Mouse (Mus musculus) cerebellum, postnatal 10 days (tissue): ENCODE results near the gene Rrbp1.

ENCODE experiments used
- DNase-seq, 2 experiments: peaks; one replicate each; pipeline ENCODE4 v3.0.0; 2021; ENCODE audit warnings: mixed read lengths in 2 of 2

Gene Rrbp1

DNA sequence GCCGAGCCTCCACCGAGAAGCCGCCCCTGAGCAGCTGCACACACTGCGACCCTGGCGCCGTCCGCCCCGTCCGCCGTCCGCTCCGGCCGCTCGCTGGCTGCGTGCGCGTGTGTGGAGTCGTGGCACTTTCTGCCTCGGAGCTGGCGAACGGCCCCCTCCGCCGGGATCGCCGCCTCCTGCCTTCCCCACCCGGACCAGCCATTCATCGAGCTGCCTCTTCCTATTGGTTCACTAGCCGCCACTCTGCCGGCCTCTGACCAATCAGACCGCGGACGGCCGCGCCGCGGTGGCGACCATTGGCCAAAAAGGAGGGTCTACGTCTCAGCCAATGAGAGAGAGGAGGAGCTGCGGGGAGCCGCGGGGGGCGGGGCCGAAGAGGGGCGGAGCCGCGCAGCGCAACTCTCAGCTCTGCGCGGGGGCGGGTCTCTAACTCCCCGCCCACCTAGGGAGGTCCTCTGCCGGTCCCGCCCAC is at the start of gene Rrbp1:
Gene Rrbp1 (minus strand): TSS at position 184 of the 472 bp plus-strand sequence.
- peak; percentile 99 to 100 for DNase-seq

DNA sequence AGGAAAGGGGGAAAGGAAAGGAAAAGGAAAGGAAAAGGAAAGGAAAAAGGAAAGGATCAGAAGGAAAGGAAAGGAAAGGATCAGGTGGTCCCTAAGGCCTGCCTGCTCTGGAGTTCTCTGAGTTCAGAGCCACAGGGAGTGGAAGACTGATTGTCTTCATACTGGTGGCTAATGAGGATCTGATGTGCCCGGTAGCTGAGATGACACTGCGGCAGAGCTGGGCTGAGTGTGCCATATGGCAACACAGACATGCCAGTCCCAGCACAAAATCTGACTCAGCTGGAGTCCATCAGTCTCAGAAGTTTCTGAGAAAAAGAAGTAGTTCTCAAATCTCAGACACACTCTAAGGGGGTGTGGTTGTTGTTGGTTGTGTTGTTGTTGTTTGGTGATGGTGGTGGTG is 46.7 kb upstream of the Rrbp1 start:
- peak; percentile 19 to 38 for DNase-seq

DNA sequence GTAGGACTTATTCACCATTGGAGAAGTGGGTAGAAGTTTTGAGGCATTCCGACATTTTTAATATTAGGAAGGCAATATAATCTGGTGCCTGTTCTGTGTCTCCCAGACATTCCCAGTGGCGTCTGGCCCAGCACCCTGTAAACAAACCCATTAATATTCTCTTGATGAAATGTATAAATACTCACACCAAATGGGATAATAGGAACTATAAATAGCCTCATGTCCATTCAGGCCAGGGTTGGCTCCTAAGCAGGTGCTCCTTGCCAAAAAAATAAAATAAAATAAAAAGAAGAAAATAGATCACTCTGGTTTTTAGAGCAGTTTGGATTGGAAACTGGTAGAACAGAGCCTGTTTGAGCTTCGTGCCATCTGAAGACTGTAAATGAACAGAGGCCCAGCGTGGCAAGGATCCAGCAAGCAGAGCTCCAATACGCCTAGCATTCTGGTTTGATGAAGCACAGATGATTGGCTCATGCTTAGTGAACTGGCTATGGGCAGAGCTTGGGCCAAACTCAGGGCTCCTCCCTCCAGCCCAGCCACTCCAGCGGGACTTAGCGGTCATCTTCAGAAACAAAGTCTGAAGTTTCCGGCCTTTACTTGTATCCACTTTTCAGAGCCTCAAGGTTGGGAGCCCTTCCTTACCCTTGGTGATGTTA is 41.5 kb upstream of the Rrbp1 start:
- peak; percentile 90 to 93 for DNase-seq

DNA sequence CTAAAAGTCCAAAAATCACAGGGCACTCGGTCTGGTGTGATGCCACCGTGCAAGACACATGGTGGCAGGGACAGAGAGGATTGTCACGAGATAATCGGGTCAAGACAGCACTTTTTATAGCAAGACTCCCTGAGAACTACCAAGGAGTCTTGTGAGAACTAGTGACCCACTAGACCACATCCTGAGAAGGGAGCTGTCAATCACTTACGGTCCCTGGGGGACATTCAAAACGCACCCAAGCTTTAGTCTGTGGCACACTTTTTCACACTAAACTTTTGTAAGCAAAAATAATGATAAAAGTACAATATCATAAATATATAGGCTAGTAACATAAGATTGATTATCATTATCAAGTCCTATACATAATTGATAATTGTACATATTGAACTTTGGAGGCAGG is 39.8 kb upstream of the Rrbp1 start:
- no peak for DNase-seq

DNA sequence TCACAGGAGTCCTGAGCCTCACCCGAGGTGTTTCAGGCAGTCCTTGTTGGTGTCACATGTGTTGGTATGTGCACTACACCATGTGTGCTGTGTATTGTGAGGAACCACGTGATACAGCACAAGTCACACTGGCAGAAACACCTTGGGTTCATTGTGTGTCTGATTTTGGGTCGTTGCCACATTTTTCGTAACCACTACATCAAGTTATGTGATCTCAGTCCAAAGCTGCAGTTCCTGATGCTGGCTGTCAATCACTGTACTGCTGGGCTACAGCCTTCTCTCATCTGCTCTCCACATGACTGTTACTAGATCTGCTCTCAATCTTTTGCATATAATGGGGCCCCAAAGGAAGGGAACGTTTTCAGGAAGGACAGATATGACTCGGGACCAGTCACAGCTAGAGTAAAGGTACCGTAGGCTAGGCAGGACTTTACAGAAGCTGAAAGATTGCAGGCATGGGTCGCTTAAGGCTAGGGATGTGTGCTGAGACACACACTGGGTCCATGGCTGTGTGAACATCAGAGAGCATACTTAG is 39.1 kb upstream of the Rrbp1 start:
- DNase-seq, result no peak

DNA sequence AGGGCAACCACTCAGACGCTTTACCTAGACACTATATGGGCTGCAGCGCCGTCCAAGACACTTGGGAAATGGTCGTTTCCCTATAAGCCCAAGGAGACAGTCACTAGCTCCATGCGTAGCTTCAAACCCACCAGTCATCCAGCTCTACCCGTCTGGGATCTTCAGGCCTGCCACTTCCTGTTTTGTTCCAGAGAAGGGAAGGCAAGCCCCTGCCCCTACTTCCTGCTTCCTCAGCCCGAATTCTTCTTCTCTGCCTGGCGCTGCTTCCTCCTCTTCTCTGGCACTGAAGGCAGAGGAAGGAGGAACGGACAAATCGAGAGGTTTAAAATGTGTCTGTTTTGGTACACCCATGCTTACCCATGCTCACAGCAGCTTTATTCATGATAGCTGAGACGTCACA is 35.9 kb upstream of the Rrbp1 start:
- no peak for DNase-seq

DNA sequence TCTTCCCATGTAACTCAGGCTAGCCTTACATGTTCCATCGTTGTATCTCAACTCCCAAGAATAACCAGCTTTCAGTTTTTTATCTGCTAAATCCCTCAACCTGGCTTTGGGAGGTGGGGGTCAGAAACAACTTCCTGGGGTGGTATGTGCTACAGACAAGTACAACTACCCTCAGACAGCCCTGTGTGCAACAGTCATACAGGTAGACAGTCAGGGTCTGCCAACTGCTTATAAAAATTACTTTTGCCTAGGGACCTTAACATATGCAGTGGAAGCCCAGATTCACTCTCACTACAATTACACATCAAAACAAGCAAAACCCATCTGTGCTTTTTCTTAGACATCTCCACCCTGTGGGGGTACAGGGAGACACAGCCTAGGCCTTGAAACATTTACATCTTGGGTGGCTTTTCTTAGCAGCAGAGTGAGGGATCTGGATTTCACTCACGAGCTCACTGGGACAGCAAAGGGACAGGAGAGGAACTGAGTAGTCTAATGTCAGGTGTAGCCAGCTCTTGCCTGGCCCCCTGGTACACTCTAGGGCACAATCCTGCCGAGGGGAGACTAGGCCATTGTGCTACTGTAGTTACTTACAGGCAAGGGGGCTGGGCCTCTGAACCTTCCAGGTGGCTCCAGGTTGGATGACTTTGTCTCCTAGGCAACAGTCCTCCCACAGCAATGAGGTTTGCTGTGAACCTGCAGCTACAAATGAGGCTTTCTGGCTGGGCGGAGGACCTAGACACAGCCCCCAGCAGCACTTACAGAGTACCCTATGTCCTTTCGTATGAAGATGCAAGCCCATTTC is 34.9 kb upstream of the Rrbp1 start:
- peak in 1 of 2 experiments; percentile 16 for DNase-seq

DNA sequence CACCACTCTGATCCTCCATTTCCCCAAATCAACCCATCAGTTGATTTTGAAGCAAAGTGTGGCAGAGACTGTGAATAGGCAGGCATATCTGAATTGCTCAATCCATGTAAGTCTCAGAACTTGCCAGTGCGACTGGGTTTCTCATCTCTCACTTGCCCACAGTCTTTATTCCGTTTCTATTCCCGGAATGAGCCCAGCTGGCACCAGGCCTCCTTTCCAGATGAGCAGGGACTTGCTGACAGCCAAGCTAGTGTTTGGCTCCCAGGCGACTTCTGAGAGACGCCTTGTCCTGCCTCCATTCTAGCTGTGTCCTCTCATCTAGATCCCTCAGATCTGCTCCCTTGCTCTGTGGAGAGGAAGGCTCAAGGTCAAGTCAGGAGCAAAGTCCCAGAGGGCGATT is 33.7 kb upstream of the Rrbp1 start:
- DNase-seq, result peak; percentile 42 to 71

DNA sequence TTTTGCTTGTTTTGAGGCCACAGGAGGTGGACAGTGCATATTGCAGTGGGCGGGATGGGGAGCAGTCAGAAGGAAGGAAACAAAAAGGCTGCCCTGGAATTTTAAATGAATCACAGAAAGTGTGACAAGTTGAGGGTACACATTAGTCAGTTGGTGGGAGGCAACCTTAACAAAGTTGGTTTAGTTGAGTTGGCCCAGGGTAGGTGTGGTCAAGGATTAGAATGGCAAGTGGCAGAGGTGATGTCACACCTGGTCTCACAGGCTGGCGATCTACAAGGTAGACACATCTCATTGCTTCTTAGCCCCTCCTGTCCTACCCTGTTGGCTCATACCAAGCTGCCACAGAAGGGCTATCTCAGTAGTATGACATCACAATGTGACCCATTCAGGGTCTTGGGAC is 21.6 kb upstream of the Rrbp1 start, which contains the start of gene Banf2:
Gene Banf2 (plus strand): TSS at position 396 of the 400 bp plus-strand sequence.
- DNase-seq, result no peak

DNA sequence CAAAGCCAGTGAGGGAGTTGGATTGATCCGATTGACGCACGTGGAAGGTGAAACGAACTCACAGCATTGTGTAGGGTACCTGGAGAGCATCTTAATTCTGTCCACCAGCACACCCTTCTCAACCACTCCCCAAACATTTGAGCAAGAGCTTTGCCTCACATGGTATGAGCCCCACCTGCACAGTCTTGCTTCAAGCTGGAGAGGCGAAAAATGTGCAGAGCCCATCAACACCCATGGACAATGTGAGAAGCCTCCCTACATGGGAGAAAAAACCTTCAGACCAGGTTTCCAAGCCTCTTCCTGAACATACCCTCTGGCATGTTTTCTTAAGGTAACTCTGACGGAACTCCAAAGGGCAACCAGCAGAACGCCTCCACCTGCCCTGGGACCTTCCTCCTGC is 19.7 kb upstream of the Rrbp1 start:
- no peak for DNase-seq

DNA sequence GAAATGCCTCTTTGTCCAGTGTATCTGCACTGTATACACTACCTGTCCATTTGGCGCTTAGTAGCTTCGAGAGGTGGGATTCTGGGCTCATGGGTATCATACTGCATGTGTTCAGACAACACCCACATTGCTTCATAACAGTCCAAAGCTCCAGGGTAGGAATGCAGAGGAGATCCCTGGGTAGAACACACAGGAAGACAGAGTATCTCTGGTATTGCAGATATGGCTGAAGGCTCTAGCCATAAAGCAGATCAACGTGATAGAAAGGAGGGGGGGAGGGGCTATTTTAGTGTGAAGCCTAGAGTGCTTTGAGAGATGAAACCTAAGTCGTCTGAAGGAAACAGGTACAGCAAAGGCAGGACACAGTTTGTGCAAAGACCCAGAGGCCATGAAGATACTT is 15.4 kb upstream of the Rrbp1 start:
- DNase-seq, result no peak

DNA sequence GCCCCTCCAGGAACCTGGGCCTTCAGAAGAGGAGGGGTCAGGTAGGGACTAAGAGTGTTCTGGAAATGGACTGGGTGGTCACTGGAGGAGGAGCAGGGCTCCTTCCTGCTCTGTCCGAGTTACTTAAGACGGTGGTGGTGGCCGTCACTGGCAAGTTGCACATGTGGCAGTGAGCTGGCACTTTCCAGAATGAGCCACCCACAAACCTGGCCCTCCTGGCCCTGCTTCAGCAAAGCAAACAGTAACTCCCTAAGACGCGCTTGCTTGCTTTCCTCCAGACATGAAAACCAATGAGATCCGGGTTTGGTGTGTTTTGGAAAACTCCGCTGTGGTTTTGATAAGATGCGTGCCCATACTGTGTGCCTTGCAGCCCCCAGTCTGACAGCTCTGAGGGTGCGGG is 14.3 kb upstream of the Rrbp1 start:
- DNase-seq, result no peak

DNA sequence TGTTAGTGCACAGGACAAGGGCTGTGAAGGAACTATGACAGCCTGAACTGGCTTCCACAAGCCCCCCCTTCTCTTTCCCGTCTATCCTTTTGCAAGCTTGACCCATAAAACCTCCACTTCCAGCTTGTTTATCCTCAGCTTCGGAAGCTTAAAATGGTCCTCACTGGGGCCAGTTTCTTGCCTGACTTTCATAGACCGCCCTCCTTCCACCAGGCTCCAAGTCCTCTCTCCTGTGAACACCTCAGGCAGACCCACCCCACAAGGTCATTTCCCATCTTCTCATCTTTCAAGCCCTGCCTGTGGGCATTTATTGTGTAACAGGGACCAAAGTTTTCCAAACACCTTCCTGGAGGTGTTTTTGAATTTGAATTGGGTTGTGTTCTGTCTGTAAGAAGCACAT is 11.4 kb upstream of the Rrbp1 start:
- no peak for DNase-seq

DNA sequence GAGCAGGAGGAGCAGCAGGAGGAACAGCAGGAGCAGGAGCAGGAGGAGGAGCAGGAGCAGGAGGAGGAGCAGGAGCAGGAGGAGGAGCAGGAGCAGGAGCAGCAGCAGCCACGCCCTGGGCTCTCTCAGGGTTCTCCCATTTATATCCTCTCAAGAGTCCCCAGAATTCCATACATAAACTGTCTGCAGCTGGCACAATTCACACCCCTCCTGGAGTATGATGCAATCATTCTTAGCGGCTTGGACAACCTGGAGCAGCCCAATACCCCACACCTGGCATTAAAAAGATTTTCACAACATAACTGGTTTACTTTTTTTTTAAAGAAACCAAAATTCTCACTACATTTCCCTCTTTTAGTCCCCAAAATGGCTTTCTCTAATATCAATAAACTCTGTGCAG is 8.9 kb upstream of the Rrbp1 start:
- no peak for DNase-seq

DNA sequence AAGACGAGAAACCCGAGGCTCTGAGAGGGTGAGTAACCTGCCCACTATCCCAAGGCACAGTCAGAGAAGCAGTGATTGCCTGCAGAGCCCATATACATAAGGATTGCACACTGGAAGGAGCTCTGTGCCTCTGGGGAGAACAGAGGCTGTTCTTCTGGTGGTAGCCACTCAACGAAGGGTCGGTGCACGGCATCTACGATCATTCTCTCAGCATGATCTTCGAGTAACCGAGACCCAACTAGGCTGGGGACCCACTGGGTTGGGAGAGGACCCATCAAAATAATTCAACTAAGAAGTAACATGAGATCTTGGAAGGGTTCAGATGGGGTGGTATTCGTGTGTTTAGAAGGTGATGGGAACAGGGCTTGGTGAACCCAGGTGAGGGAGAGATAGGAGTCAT is 4.8 kb upstream of the Rrbp1 start:
- no peak for DNase-seq

DNA sequence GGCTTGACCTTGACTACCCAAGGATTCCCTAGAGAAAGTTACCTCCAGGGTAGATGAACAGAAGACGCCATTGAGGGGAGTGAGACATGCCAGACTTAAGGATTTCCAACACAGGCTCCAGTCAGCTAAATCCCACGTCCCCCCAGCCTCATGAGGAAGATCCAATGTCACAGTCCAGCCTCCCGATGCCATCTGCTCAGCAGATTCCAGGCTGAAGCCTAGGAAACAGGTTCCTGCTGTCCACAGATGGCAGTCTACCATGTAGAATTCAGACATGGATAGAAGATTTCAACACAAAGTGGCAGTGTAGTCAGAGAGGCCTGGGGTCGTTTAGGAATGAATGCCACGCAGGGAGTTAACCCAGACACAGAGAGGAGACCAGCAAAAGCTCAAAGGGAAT is 3.4 kb upstream of the Rrbp1 start:
- DNase-seq, result peak; percentile 82 to 83

DNA sequence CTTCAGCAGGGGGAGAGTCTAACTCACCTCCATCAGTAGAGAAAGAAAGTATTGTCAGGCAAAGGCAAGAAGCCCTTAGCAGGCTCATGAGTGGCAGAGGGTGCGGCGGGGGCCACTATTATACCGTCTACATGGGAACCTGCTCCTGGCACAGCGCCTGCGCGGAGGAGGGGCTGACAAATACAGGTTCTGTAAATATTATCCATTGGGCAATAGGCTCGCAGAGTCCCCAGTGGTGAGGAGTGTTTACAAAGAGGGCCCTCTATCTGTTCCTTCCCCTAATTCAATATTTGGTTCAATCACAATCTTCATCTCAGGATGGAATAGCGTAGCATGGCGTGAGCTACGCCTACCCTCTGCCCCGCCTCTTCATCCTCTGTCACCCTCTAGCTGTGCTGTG is 3.0 kb upstream of the Rrbp1 start:
- DNase-seq, result peak; percentile 73 to 78

DNA sequence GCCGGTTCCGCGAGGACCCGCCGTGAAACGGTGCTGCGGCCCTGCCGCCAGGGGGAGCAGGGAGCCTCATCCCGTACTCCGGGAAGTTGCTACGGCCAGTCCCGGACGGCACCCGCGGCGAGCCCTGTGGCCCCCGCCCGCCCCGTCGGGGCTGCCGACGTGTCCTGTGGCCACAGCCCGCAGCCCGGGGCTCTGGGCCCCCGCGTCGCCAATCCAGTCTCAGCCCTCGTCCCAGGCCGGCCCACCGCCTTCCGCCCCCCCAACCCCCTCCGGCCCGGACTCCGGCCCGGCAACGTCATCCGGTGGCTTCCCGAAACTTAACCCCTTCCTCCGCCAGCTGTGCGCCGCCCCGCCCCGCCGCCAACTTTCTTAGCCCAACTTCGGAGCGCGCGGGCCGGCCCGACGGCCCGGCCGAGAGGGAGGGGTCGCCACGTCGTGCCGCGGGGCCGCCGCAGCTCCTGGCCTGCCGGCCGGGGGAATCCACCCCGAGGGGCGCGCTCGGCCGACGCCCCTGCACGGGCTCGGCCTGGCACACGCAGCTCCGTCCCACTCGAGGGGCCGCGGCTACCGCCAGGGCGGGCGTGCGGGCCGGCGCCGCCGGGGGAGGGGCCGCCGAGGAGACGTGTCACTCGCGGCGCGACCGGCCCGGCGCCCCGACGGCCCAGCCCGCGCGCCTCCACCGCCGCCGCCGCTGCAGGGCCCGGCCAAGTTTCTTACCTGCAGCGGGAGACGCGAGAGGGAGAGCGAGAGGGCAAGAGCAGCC is 600 bp downstream of the Rrbp1 start:
- peak; percentile 89 to 91 for DNase-seq

DNA sequence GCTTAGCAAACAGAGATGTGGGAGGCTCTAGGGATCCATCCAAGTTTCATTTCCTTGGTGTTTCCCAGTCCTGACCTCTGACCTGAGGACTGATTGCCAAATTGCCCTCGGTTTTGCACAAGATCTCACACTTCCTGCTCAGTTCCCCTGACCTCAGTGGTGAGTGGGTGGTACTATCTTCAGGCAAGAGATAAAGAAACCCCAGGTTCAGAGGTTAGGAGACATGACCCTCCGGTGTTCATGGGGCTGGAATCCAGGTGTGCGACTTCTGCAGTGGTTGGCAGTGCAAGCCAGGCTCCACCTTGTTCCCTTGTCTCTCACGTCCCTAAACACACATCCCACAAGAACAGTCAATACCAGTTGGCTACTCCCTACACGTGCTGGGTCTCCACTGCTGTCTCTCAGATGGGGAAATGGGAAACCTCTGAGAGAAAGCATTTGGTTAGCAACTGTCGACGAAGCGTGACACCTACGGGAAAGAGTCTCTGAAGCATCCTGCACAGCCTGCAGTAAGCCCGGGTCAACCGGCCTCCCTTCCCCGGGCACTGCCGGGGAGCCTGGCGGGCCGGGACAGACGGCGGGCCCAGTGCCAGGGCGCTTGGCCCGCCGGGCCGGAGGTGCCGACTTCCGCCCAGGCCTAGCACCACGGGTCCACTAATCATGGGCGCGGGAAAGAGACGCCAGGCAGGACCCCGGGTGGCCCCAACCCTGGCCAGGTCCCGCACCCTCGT is 1.3 kb downstream of the Rrbp1 start:
- DNase-seq, result peak; percentile 22 to 34

DNA sequence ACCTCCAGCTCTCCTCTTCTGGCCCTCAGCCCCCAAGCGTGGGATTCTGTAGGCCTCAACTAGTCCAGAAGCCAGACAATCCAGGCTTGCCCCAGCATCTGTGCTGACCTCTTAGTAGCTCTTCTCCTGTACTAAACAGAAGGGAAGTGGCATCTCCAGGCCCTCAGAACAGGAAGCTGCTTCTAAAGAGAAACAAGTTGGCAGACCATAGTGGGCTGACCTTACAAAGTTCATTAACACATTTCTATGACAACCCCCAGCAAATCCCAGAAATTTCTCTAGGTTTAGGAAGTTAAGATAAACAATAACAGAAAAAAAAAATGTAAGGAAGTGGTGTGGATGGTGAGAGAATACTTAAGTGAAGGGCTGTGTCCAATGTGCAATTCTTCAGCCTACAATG is 2.0 kb downstream of the Rrbp1 start:
- DNase-seq, result no peak

DNA sequence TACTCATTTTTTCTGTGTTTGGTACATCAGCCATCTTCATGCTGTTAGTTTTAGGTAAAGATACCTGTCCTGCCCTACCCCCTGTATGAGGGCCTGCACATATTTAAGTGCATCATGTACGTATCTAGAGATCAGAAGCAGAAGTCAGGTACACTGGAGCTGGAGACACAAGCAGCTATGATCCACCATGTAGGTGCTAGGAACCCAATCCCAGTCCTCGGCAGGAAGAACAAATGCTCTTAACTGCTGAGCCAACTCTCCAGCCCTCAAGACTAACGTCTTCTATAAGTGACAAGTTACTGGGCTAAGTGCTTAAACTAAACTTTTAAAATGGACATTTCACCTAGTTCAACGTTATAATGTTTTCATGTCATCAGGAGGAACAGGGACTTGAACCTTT is 3.9 kb downstream of the Rrbp1 start:
- no peak for DNase-seq

DNA sequence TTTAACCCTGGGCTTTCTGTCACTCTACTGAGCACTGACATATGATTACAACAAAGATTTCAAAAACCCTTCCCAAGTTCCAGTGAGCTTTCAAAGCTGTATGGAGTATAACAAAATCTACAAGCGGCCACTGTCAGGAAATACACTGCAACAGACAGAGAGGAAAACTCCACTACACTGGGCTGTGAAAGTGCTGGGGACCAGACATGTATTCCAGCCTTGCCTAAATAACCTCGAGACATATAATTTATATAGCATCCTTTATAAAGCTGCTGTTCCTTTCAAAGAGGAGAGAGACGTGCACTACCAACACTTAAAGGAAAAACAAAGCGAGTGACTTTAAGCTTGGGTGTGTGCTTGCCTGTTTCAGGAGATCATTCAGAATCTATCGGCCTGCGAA is 4.4 kb downstream of the Rrbp1 start:
- DNase-seq, result no peak
